Mouse (Mus musculus) thymus, postnatal 0 days (tissue): ENCODE measurements around the gene Wipi1. TPM values are rescaled to one million over a fixed set of nuclear protein-coding genes. Genes with fewer than 3 reads are reported as not detected.
"Not testable (repeated sequence)": the region's sequence is repeated elsewhere in the genome, so short reads cannot be mapped to it uniquely, and the experiment has no call there.

ENCODE experiments used
- DNase-seq: peaks from one replicate; pipeline ENCODE4 v3.0.0-alpha.2; 2015; ENCODE audit warnings: low spot score
- polyA plus RNA-seq: library from polyadenylated mRNA; unstranded; fragments of >200 nt; fragmentation: Nextera tagmentation; extraction: Ambion mirVana; gene quantifications from 2 replicates; pipeline ENCODE4 v1.2.1, GENCODE M21; 2015

The Wipi1 gene
- 12.3 and 14.4 TPM in 2 replicates for polyA plus RNA-seq

DNA sequence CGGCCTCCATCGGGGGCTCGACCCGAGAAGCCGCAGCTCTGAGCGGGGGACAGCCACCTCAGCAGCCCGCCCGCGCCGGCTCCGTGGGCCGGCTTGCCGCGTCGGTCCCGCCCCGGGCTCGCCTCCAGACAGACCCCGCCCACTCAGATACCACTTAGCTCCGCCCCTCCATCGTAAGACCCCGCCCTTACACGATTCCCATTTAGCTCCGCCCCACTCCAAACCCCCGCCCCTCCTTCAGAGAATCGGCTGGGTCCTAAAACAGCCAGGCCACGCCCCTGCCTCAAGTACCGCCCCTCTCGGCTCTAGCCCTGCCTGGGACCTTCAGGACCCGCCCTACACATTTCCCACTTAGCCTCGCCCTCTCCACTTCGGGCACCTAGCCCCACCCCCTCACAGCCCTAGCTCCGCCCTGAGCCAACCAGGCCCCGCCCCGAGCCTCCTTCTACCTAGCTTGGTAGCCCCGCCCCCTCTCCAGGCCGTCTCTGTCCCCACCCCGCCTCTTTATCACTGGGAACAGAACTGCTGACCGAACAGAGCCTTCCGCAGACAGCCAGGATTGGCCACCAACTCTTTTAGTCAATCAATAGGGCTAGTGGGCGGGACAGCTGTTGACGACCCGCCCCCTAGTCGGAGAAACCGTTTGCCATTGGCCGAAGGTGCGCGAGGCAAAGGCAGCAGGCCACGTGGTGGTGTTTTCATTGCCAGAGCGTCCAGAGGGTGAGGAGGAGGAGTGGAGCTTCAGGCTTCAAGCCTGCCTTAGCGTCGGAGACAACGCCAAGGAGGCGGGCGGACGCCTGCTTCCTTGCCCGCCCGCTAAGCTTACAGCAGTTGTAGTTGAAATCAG lies at the start of gene Wipi1:
Gene Wipi1 (minus strand): TSS at position 665 of the 847 bp plus-strand sequence.
- peak; percentile 95 for DNase-seq

DNA sequence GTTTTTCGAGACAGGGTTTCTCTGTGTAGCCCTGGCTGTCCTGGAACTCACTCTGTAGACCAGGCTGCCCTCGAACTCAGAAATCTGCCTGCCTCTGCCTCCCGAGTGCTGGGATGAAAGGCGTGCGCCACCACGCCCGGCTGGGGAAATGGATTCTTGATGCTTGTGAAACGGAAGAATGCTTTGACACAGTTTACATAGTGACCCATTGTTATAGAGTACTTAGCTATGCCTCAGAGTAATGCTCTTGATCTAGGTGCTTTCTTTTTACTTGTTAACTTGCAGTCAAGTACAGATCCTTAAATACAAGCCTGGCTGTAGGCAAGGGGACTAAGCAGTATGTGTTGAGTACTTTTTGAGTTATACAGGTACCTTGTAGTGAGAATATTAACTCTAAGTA lies 48.8 kb upstream of the Wipi1 start:
- not testable (repeated sequence) for DNase-seq

DNA sequence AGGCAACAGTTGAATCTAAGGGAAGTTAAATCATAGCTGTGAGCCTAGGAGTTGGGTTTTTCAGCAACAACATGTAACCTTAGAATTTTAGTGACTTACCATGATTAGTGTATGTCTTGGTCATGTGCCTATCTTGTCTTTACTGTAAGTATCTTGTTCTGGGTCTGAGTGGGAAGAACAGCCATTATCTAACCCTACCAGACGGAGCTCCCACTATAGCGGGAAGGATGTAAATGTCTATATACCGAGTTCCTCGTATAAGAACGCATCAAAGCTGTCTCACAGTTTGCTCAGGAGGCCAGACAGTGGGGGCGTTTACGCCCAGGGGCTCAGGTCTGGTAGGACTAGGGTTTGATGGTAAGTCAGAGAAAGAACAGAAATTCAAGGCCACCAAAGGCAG lies 44.5 kb upstream of the Wipi1 start:
- no peak for DNase-seq

DNA sequence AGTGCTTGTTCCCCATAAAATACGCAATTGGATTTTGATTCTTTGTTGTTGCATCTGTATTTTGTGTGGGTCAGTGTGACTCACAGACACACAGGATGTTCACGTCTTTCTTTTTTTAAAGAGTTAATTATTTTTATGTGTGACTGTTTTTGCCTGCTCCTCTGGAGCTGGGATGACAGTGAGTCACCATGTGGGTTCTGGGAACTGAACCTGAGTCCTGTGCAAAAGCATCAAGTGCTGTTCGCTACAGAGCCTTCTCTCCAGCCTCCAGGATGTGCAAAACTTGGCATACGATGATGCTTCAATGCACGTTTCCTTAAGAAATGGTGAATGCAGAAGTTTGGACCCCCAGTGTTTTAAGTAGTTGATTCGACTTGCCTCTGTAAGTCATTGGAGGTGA lies 42.8 kb upstream of the Wipi1 start:
- DNase-seq, result no peak

DNA sequence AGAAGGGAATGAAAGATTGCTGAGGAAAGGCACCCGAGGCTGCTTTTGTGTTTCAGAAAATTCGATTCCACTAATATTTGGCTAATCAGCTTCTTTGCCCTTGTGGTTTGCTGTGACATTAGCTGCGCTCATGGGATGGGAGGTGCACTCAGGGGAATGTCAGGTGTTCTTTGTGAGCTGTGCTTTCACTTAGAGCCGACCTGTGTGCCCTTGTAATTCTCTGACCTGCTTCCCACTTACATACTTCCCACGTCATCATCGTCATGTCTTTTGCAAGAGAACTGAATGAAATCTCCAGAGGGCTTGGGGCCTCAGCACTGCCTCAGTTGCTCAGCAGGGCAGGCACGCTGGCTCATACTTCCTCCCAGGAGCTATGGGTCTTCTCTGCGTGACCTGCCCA lies 41.4 kb upstream of the Wipi1 start:
- no peak for DNase-seq

DNA sequence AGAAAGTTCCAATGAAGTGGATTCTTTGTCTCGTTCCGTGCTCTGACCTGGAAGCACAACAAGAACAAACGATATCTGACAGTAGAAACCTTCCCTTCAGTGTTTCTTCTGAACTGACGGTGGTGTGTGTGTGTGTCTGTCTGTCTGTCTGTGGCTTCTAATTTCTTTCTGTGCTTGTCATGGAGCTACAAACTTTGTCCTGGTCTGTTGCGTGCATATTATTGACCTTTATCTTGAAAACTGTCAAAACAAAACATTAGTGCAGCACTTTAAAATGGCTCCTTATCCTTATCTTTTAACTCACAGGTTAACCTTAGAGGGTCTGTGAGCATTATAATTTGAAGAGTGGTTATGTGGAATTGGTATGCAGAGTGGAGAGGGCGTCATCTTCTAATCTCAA lies 40.7 kb upstream of the Wipi1 start:
- DNase-seq, result no peak

DNA sequence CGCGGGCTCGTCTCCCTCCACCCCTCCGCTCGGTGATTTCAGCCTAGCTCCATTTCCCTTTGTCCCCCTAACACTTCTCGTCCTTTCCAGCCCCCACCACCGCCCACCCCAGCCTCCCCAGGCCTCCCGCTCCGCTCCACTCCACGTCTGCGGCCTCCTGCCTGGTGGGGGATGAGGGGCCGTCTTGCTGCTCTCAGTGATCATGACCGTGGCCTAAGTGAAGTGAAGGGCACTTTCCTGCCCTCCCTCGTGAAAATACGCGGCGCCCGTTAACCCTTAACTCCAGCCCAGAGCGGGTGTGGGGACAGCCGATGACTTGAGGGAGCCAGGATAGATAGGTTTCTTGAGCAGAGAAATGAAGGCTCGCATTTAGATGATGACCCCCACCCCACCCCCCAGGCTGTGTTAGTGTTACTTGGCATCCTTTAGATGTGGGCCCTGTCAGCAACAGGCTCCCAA lies 39.8 kb upstream of the Wipi1 start:
- DNase-seq, result peak; percentile 20

DNA sequence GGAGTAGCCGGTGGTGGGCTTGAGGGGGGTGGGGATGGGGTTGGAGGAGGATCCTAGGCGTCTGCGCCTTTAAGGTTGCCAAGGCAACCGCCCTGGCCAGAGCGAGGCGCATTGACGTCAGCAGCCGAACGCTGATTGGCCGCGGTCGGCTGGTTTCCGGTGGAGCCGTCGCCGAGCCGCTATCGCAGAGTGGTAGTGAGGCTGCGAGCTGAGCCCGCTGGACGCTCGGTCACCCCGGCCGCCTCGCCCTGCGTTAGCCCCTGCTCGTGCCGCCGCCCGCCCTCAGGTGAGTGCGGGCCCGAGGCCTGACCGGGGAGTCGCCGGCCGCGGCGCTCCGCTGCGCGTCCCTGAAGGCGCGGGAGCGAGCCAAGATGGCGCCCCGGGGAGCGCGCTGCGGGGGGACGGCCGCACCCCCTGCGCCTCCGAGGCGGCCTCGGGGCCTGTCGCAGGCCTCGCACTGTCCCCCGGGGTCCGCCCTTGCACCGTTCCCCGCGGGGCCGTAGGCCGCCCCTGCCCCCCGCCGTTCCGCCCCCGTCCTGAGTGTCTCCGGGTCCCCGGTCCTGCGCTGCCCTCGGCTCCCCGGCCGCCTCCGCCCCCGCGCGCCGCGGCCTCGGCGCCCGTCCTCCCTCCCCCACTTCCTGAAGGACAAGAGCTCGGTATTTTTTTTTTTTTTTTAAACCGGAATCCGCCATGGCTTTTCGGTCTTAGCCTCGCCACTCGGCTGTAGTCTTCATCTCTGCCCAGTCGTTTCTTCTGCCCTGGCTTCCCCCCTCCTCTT lies 39.2 kb upstream of the Wipi1 start:
- DNase-seq, result peak; percentile 94

DNA sequence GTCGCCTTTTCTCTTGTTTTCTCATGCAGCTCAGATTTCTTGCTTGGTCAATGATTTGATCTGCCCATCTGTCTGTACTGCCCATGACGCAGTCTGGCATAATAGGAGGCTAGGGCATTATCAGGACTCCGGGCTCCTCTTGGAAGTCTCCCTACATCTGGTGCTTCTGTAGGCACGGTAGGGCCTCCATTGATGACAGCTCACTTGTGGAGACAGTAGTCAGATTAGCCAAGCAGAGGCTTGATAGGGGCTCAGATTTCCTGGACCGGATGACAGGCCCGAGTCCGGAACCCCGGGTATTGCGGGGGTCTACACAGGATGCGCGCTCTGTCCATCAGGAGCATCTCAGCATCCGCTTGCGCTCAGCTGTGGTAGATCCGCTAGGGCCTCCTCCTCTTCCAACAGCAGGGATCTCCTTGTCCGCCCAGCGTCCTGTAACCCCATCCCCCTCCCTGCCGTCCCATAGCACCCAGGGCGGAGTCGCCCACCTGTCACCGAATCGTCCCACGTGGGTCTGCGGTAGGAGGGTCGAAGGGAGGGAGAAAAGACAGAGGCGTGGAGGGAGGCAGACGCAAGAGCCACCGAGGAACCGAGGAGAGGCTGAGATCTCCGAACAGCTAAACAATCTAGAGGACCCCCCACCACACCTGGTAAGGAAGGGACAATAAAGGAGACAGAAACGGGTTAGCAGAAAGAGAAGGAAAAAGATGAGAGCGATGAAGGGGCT lies 38.4 kb upstream of the Wipi1 start:
- peak; percentile 70 for DNase-seq

DNA sequence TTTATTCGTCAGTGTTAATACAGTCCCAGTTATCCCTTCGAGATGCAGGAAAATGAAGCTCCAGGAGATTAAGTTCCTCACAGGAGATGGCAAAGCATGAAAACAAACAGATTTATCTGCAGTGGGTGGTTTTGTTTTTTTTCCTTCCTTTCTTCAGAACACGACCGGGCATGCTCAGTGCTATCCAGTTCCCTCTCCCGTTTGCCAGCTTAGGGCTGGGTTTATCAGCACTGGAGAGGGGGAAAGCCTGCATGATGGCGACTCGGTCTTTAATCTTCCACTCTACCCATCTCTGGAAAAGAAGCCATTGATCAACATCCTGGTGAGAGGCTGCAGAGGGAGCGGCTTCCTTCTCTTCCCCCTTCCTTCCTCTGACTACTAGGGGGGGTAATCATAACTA lies 37.4 kb upstream of the Wipi1 start, which contains the start of gene Prkar1a:
Gene Prkar1a (plus strand): TSS at position 200 of the 400 bp plus-strand sequence.
- DNase-seq, result no peak

DNA sequence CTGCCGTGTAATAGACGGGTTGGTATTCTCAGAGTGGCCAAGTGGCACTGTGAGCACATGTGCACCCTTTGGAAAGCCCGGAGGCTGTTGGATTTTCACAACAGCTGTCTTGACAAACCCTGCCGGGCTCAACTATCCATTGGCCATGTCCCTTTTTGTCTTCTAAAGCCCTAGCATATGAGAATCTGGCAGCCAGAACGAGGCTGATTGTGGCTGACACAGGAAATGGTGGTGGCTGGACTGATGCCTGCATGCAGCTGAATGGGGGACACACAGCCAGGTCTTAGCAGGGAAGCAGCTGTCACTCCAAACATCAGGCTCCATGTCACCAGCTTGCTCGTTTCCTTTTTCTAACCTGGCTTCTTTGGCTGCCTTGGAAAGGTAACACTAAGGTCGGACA lies 36.7 kb upstream of the Wipi1 start:
- DNase-seq, result peak; percentile 22

DNA sequence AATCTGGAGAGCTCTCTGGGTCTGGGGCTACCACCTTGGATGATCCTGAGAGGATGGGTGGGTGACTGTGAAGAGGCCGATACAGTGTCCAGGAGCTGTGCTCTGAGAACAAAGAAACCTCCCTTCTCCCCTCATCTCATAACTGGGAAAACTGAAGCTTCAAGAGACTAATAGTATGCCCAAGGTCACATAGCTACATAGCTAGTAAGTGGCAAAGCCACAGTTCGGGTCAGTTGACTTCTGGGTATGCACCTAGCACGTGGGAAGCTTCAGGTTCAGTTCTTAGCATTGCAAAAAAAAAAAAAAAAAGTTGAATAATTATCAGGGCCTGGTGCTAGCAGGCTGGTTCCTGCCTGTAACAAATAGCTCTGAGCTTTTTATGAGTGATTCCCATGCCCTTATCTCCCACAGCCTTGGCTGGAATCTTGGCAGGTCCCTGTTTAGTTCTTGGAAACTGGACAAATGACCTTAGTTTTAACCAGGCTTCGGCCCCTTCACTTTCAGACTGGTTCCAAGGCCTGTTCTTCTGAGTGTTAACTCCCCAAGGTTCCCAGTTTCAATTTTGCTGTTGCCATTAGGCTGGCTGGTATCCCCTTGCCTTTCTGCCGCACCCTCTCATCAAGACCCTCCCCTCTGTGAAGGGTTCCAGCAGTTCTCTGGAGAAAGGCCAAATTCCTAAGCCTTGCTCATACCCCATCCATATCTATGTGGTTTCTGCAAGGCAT lies 29.9 kb upstream of the Wipi1 start:
- no peak for DNase-seq

DNA sequence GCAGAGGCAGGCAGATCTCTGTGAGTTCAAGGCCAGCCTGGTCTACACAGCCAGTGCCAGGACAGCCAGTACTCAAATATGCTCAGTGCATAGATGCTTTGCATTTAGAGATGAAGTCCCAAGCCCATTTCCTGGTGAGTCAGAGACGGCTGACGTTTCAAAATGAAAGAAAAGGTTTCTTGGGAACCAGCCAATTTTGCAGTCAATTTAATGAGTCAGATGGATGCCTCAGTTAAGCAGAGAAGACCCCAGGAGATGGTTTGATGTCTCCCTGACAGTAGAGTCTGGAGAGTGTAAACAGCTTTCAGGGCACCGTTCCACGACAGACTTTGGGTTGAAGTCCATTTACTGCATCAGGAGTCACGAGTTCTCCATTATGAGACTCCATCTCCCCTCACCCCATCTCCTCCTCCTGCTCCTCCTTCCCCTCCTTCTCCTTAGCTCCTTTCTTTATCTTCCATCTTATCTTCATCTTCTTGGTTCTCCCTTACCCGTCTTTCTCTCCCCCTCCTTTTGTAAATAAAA lies 24.2 kb upstream of the Wipi1 start:
- no peak for DNase-seq

DNA sequence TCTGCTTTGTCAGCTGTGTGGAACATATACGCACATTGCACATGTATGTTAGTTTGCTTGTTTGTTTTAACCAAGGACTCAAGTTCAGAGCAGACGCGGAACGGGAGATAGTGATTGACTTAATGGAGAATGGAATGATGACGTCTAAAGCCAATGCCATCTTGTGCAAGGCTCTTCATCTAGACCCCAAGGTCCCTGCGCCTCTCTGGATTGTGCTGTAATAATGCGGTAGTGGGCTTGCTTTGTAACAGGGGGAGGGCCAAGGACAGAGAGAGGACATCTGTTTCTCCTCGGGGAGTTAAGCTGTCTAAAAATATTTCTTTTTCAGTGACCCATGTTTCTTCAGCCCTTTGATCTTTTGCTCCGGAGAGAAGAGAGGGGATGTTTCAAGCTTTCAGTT lies 23.2 kb upstream of the Wipi1 start:
- no peak for DNase-seq

DNA sequence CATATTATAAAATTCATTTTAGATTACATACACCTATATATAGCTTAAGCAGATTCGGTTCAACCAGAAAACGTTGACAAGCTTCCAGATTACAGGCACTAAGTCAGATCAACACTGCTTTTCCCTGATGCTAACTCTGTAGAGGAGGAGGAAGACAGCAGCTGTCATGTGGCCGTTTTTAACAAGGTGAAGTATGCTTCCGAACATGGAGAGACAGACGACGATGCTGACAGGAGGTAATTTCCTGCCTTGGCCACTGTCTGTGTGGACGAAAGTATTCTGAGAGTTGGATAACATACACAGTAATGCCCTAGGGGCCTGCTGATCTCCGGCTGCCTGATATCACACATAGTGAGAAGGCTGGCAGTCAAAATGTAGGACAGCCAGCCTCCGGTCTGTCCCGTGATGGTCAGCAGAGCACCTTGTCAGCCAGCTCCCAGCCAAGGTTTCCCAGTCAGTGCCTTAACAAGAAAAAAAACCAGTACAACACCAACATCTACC lies 17.3 kb upstream of the Wipi1 start:
- no peak for DNase-seq

DNA sequence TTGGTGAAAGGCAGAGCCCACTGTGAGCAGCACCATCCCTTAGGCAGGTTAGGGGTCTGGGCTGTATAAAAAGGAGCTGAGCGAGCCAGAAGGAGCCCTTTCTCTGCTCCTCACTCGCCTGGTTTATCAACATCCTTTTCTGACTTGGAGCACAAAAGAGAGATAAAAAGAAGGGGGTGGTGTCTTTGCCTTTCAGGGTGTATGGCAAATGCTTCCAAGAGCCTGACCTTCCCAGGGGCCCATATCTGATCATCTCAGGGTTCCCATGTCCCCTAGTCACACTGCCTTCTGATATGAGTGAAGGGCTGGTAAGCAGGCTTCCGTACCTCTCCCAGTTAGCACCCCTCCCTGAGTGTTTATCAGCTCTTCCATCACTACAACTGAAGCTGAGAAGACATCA lies 16.3 kb upstream of the Wipi1 start:
- DNase-seq, result no peak

DNA sequence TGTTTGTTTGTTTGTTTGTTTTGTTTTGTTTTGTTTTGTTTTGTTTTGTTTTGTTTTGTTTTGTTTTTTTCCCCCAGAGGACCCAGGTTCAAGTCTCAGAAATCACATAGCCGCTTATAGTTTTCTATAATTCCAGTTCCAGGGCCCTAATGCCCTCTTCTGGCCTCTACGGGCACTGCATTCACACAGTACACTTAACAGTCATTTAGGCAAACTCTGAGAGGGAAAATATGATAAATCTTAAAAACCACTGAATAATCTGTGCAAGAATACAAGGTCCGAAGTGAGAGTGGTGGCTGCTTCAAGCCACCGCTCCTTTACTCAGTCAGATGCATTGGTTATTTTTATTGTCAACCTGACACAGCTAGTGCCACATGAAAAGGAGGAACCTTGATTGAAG lies 15.9 kb upstream of the Wipi1 start:
- DNase-seq, result no peak

DNA sequence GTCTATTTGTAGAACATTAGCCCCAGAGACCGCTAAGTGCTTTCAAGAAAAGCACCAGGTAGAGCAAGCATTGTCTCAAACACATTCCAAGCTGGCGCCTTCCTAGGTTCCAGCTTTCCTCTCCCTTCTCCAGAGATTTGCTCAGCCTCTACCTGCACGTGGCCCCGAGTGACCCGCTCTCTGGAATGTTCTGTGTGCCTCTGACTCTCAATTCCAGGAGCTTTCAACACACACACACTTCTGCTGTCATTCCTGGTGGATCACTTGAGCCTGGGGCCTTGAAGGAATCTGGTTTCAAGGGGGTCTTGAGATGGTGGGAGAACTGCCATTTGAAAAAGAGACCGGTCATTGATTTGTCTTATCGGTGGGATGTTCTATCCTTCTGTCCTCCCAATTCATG lies 11.5 kb upstream of the Wipi1 start:
- no peak for DNase-seq

DNA sequence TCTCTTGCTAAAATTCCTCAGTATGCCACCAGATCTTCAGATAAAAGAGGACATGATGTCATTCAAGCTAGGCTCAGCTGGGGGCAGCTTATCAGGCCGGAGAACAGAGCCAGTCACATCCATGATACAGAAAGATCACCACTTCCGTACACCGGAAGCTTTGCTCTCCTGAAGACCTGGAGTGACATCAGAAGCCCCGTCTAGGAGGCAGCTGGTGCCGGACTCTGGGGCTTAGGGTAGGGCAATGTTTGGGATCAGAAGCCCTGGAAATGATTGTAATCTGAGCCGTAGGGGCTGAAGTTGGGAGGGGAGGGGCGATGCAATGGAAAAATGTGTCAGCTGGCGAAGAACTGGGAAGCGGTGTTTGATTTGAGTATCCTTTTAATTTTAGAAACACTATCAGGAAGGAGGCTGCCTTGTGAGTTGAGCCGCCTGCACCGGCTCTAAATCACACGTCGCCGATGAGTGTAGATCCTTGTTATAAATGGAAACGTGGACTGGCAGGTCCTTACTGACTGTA lies 10.8 kb upstream of the Wipi1 start:
- no peak for DNase-seq

DNA sequence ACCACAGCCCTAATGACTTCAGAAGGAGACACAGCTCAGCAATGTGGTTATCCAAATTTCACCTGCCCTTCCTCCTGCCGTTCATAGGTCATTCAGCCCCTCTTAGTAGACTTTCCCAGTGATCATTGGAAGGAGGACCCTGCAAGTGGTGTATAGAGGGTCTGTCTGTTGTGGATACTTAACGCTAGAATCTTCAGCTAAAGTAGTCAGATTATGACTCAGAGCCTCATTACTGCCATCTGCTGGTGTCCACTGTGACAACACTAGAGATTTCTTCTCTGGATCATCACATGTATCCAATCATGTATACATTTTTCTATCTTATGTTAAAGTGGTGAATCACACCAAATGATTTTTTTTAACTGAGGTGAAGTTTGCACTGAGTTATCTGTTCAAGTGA lies 9.4 kb upstream of the Wipi1 start:
- peak; percentile 71 for DNase-seq
